Mouse (Mus musculus) liver, embryonic 14.5 days (tissue): ENCODE results near the gene Ctnnd2.

Experiments
- CTCF ChIP-seq: IDR thresholded peaks from 2 replicates; pipeline ENCODE4 v1.5.1; 2016; ENCODE audit warnings: antibody characterized with exemption, low read depth, control low read depth
- EP300 ChIP-seq: IDR thresholded peaks from 2 replicates; pipeline ENCODE4 v1.6.1; 2016; ENCODE audit warnings: antibody characterized with exemption, low read depth

- no peak for TF ChIP-seq CTCF
- TF ChIP-seq EP300 = no peak
These were observed 832.1 kb downstream of the Ctnnd2 start for GRCm38 (mm10) chr15:31004468-31004867.
